Mouse (Mus musculus) limb, embryonic 10.5 days (tissue): Measurements from ENCODE around the gene Brca1. TPM values are rescaled to one million over a fixed set of nuclear protein-coding genes. Genes with fewer than 3 reads are reported as not detected.

ENCODE experiments used
- DNase-seq: peaks from one replicate; pipeline ENCODE4 v3.0.0-alpha.2; 2017; ENCODE audit warnings: low spot score
- H3K27ac ChIP-seq: fragments of 300-500 bp; sonication (generic); 2 replicates; pipeline ENCODE4 v1.5.1; 2016; ENCODE audit warnings: mild to moderate bottlenecking
- H3K27me3 ChIP-seq: fragments of 300-500 bp; sonication (generic); 2 replicates; pipeline ENCODE4 v1.6.1; 2016; ENCODE audit warnings: low read depth, mild to moderate bottlenecking; ENCODE audit not compliant: poor library complexity, severe bottlenecking
- H3K36me3 ChIP-seq: fragments of 300-500 bp; sonication (generic); 2 replicates; pipeline ENCODE4 v1.6.1; 2016; ENCODE audit warnings: mild to moderate bottlenecking, moderate library complexity
- H3K4me1 ChIP-seq: fragments of 300-500 bp; sonication (generic); 2 replicates; pipeline ENCODE4 v1.6.1; 2016
- H3K4me3 ChIP-seq: fragments of 300-500 bp; sonication (generic); 2 replicates; pipeline ENCODE4 v1.5.1; 2016; ENCODE audit warnings: mild to moderate bottlenecking, moderate library complexity
- H3K9me3 ChIP-seq: fragments of 300-500 bp; sonication (generic); replicated peaks from 2 replicates; pipeline ENCODE4 v1.6.1; 2016; ENCODE audit warnings: mild to moderate bottlenecking
- WGBS: fragments of 180-500 bp; shearing (Covaris S2); methylation state at CpG from one replicate; pipeline ENCODE4 v1.1.7; 2016; 5-methylcytosine and 5-hydroxymethylcytosine counted together
- polyA plus RNA-seq: library from polyadenylated mRNA; unstranded; fragments of >200 nt; fragmentation: Nextera tagmentation; extraction: Ambion mirVana; gene quantifications from 2 replicates; pipeline ENCODE4 v1.2.1, GENCODE M21; 2016

The Brca1 gene
- polyA plus RNA-seq, 1 experiment from 2014 or later: 22.6 TPM

GRCm38 (mm10) chr11:101519364-101519763, 32.4 kb downstream of the Brca1 start:
- H3K27me3 ChIP-seq: no peaks in the 10 kb centered on the region
- no peak overlapping the region for H3K27ac ChIP-seq
- no peaks in the 10 kb centered on the region for H3K9me3 ChIP-seq
- 90% methylated on average over 6 of the region's 6 CpGs for WGBS
- peaks cover 80% of the 10 kb centered on the region for H3K36me3 ChIP-seq
- DNase-seq: no peak
- no peak overlapping the region for H3K4me3 ChIP-seq
- H3K4me1 ChIP-seq: no peaks in the 10 kb centered on the region

- DNase-seq: no peak
- Histone ChIP-seq H3K4me1 (no peaks in the 10 kb centered on the region), H3K27me3 (no peaks in the 10 kb centered on the region), H3K4me3 (no peak overlapping the region), H3K27ac (no peak overlapping the region), H3K9me3 (no peaks in the 10 kb centered on the region), H3K36me3 (peaks cover 80% of the 10 kb centered on the region)
- WGBS: 84% methylated on average over 5 of the region's 5 CpGs
Measured at GRCm38 (mm10) chr11:101518937-101519336, 32.8 kb downstream of the Brca1 start.

GRCm38 (mm10) chr11:101507090-101507489, 44.7 kb downstream of the Brca1 start:
- H3K9me3 ChIP-seq: no peaks in the 10 kb centered on the region
- no peaks in the 10 kb centered on the region for H3K27me3 ChIP-seq
- 96% methylated on average over 7 of the region's 7 CpGs for WGBS
- no peak for DNase-seq
- H3K4me1 ChIP-seq: no peaks in the 10 kb centered on the region
- peaks cover 98% of the 10 kb centered on the region for H3K36me3 ChIP-seq
- no peak overlapping the region for H3K27ac ChIP-seq
- H3K4me3 ChIP-seq: no peak overlapping the region

- no peak overlapping the region for H3K27ac ChIP-seq
- no peaks in the 10 kb centered on the region for H3K27me3 ChIP-seq
- H3K36me3 ChIP-seq: peaks cover 98% of the 10 kb centered on the region
- H3K9me3 ChIP-seq: no peaks in the 10 kb centered on the region
- no peak overlapping the region for H3K4me3 ChIP-seq
- 96% methylated on average over 5 of the region's 5 CpGs for WGBS
- DNase-seq: no peak
- H3K4me1 ChIP-seq: no peaks in the 10 kb centered on the region
Measured at GRCm38 (mm10) chr11:101506269-101506780, 45.4 kb downstream of the Brca1 start.

GRCm38 (mm10) chr11:101486126-101486525, 65.6 kb downstream of the Brca1 start:
- Histone ChIP-seq H3K36me3 (peaks cover 48% of the 10 kb centered on the region), H3K27ac (no peak overlapping the region), H3K9me3 (no peaks in the 10 kb centered on the region), H3K4me1 (peaks cover 4% of the 10 kb centered on the region), H3K4me3 (no peak overlapping the region), H3K27me3 (no peaks in the 10 kb centered on the region)
- WGBS: 74% methylated on average over 6 of the region's 6 CpGs
- no peak for DNase-seq

- no peak overlapping the region for H3K4me3 ChIP-seq
- 0 out of 2 replicates have a peak, but pooled peaks cover under 1% of the 10 kb centered on the region for H3K27me3 ChIP-seq
- H3K27ac ChIP-seq: no peak overlapping the region
- DNase-seq: no peak
- 38% methylated on average over 6 of the region's 6 CpGs for WGBS
- peaks cover 4% of the 10 kb centered on the region for H3K4me1 ChIP-seq
- H3K9me3 ChIP-seq: no peaks in the 10 kb centered on the region
- peaks cover 44% of the 10 kb centered on the region for H3K36me3 ChIP-seq
Measured at GRCm38 (mm10) chr11:101485509-101486028, 66.2 kb downstream of the Brca1 start.

GRCm38 (mm10) chr11:101484814-101485213, 66.9 kb downstream of the Brca1 start:
- Histone ChIP-seq H3K9me3 (no peaks in the 10 kb centered on the region), H3K36me3 (peaks cover 37% of the 10 kb centered on the region), H3K27me3 (0 out of 2 replicates have a peak, but pooled peaks cover 7% of the 10 kb centered on the region), H3K4me3 (no peak overlapping the region), H3K4me1 (peaks cover 4% of the 10 kb centered on the region), H3K27ac (no peak overlapping the region)
- WGBS: 89% methylated on average over 7 of the region's 7 CpGs
- DNase-seq: no peak

GRCm38 (mm10) chr11:101484245-101484644, 67.5 kb downstream of the Brca1 start:
- Histone ChIP-seq H3K27me3 (peaks cover 12% of the 10 kb centered on the region; the same call in 1 of the 2 replicates), H3K4me1 (peaks cover 8% of the 10 kb centered on the region), H3K9me3 (no peaks in the 10 kb centered on the region), H3K36me3 (peaks cover 31% of the 10 kb centered on the region), H3K27ac (no peak overlapping the region), H3K4me3 (no peak overlapping the region)
- no peak for DNase-seq
- 86% methylated on average over 6 of the region's 6 CpGs for WGBS

- Histone ChIP-seq H3K4me3 (no peak overlapping the region), H3K9me3 (no peaks in the 10 kb centered on the region), H3K27ac (no peak overlapping the region), H3K4me1 (peaks cover 12% of the 10 kb centered on the region), H3K36me3 (peaks cover 26% of the 10 kb centered on the region), H3K27me3 (peaks cover 16% of the 10 kb centered on the region; the same call in 1 of the 2 replicates)
- no peak for DNase-seq
- 42% methylated on average over 3 of the region's 3 CpGs for WGBS
Measured at GRCm38 (mm10) chr11:101483804-101484203, 68.0 kb downstream of the Brca1 start.

- Histone ChIP-seq H3K4me1 (peaks cover 16% of the 10 kb centered on the region), H3K27ac (no peak overlapping the region), H3K9me3 (no peaks in the 10 kb centered on the region), H3K4me3 (no peak overlapping the region), H3K36me3 (no peaks in the 10 kb centered on the region), H3K27me3 (peaks cover 18% of the 10 kb centered on the region; the same call in 1 of the 2 replicates)
- DNase-seq: no peak
- WGBS: 27% methylated on average over 6 of the region's 6 CpGs
Measured at GRCm38 (mm10) chr11:101480912-101481311, 70.8 kb downstream of the Brca1 start.

GRCm38 (mm10) chr11:101479171-101479635, 72.6 kb downstream of the Brca1 start:
- no peak for DNase-seq
- Histone ChIP-seq H3K27ac (peak overlapping the region; percentile 67; the same call in 1 of the 2 replicates), H3K4me1 (peaks cover 16% of the 10 kb centered on the region), H3K4me3 (peak overlapping the region; percentile 28; the same call in 1 of the 2 replicates), H3K36me3 (no peaks in the 10 kb centered on the region), H3K9me3 (no peaks in the 10 kb centered on the region), H3K27me3 (peaks cover 18% of the 10 kb centered on the region; the same call in 1 of the 2 replicates)
- WGBS: 12% methylated on average over 18 of the region's 18 CpGs

GRCm38 (mm10) chr11:101477552-101478211, 74.1 kb downstream of the Brca1 start:
- Histone ChIP-seq H3K4me1 (peaks cover 12% of the 10 kb centered on the region), H3K9me3 (no peaks in the 10 kb centered on the region), H3K27ac (0 out of 2 replicates have a peak overlapping the region, but pooled peaks have one; percentile 39), H3K4me3 (no peak overlapping the region), H3K36me3 (no peaks in the 10 kb centered on the region), H3K27me3 (peaks cover 18% of the 10 kb centered on the region; the same call in 1 of the 2 replicates)
- 64% methylated on average over 10 of the region's 10 CpGs for WGBS
- no peak for DNase-seq

GRCm38 (mm10) chr11:101477194-101477551, 74.6 kb downstream of the Brca1 start:
- Histone ChIP-seq H3K27ac (no peak overlapping the region), H3K36me3 (no peaks in the 10 kb centered on the region), H3K4me3 (no peak overlapping the region)

More at GRCm38 (mm10) chr11:101477194-101477551, 74.6 kb downstream of the Brca1 start:
- Histone ChIP-seq H3K4me1 (peaks cover 15% of the 10 kb centered on the region), H3K27me3 (peaks cover 18% of the 10 kb centered on the region; the same call in 1 of the 2 replicates), H3K9me3 (no peaks in the 10 kb centered on the region)
- no peak for DNase-seq
- WGBS: 46% methylated on average over 4 of the region's 4 CpGs
